Mouse (Mus musculus) gastrocnemius, postnatal 4 days (tissue): ENCODE data around the gene Ptpn23. TPM values are rescaled to one million over a fixed set of nuclear protein-coding genes. Genes with fewer than 3 reads are reported as not detected.
"Not testable (repeated sequence)": the region's sequence is repeated elsewhere in the genome, so short reads cannot be mapped to it uniquely, and the experiment has no call there.

Experiments used
- DNase-seq, 2 experiments: peaks; one replicate each; pipeline ENCODE4 v3.0.0; 2021 to 2022; ENCODE audit warnings: low spot score in 2 of 2, mixed read lengths in 2 of 2
- total RNA-seq, 2 experiments: library from RNA; stranded (reverse); gene quantifications; 2 replicates each; pipeline ENCODE4 v1.2.3; 2021

The Ptpn23 gene
- total RNA-seq, 2 experiments from 2014 or later: 29.5 to 34.0 TPM

GRCm38 (mm10) chr9:110388011-110388410, 20.0 kb downstream of the Ptpn23 start:
- DNase-seq: no peak

DNA sequence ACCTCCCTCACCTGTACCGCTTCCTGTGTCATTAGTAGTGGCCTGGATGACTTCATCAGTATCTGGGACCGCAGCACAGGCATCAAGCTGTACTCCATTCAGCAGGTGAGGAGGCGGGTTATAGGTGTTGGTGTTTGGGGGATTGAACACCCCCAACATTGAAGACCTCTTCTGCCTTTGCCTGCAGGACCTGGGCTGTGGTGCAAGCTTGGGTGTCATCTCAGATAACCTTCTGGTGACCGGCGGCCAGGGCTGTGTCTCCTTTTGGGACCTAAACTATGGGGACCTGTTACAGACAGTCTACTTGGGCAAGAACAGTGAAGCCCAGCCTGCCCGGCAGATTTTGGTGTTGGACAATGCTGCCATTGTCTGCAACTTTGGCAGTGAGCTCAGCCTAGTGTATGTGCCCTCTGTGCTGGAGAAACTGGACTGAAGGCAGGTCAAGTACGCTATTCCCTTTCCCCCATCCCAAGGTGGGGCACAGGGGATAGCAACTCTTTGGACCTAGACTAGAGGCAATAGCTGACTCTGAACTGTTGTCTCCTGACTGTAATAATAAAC, 23.6 kb downstream of the Ptpn23 start:
- DNase-seq: no peak

- no peak for DNase-seq
These were observed 26.7 kb downstream of the Ptpn23 start for GRCm38 (mm10) chr9:110381292-110381691.

- no peak for DNase-seq
These were observed 27.4 kb downstream of the Ptpn23 start for GRCm38 (mm10) chr9:110380662-110381061.

DNA sequence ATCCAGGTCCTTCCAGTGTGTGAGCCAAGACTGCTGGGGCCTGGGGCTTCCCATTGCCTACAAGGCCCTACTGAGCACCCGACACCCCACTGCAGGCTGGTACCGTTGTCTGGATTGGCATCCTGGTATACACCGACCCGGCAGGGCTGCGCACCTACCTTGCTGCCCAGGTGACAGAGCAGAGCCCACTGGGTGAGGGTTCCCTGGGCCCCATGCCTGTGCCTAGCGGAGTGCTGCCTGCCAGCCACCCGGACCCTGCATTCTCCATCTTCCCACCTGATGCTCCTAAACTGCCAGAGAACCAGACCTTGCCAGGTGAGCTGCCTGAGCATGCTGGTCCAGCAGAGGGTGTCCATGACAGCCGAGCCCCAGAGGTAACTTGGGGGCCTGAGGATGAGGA, 28.7 kb downstream of the Ptpn23 start:
- no peak for DNase-seq

- not testable (repeated sequence) for DNase-seq
These were observed 30.4 kb downstream of the Ptpn23 start for GRCm38 (mm10) chr9:110377655-110378054.

- no peak for DNase-seq
These were observed 32.3 kb downstream of the Ptpn23 start for GRCm38 (mm10) chr9:110375668-110376067.

DNA sequence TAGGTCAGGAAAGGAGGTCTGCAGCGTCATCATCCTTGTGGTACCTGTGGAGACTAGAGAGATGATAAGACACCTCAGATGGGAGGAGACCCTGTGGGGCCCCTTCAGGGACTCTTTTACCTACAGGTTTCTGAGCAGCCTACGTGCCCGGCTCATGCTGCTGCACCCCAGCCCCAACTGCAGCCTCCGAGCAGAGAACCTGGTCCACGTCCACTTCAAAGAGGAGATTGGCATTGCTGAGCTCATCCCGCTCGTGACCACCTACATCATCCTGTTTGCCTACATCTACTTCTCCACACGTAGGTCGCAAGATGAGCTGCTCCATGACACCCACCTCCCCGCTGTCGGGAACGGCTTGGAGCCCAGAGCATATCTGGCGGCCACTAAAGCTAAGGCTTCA, 34.1 kb downstream of the Ptpn23 start:
- no peak for DNase-seq

DNA sequence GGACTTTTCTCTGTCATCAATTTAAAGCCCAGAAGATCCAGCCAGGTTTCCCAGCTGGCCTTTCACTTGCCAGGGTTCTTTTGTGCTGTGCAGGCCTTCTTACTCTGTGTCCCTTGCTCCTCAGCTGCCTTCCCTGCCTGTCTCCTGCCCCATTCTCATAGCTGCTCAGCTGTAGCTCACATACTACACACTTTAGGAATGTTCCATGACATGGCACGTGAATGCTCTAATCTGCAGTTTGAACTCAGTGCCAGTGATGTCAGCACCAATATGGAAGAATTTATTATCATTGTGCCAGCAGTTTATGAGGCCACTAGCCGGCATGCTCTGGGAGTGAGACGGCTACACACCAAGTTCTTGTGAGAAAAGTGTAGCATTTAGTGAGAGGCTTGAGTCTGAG, 38.2 kb downstream of the Ptpn23 start:
- no peak for DNase-seq

- DNase-seq: no peak
These were observed 41.3 kb downstream of the Ptpn23 start for GRCm38 (mm10) chr9:110366746-110367145.

GRCm38 (mm10) chr9:110362337-110362736, 45.7 kb downstream of the Ptpn23 start:
- no peak for DNase-seq

GRCm38 (mm10) chr9:110361299-110361698, 46.7 kb downstream of the Ptpn23 start:
- DNase-seq: no peak

GRCm38 (mm10) chr9:110358341-110358740, 49.7 kb downstream of the Ptpn23 start:
- DNase-seq: no peak

GRCm38 (mm10) chr9:110351932-110352632, 55.9 kb downstream of the Ptpn23 start:
- DNase-seq: no peak

GRCm38 (mm10) chr9:110351350-110351749, 56.7 kb downstream of the Ptpn23 start:
- DNase-seq: no peak

DNA sequence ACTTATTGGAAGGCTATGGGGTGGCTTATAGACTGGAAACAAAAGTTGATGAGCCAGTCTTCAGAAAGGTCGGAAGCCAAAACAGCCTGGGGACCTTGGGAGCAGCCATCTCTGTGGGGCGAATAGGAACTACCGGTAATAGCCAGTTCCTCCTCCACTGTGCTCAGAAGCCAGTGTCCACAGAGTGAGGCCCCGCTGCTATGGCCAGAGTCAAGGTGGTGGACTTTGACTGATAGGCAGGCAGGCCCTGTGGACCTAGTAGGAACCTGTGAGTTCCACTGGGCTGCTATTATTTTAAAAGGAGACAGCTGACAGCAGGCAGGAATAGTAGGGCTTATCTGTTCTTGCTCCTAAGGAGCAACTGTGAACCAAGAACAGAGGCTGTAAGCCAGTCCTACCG, 57.4 kb downstream of the Ptpn23 start:
- no peak for DNase-seq

DNA sequence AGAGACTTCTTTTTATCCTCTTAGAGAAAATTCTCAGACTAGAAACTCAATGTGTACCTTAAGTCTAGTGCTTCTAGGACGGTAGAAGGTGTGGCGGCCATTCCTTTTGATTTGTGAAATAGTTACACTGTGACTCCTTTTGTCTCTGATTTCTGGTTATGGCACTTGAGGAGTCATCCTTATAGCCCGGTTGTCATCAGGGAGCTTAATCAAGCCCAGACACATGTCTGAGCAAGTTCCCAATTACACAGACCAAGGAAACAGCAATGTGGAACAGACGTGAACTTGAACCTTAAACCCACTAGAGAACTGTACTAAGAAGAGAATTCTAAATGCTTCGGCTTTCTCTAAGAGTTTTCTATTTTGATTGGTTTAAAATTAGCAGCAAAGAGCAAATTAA, 57.8 kb downstream of the Ptpn23 start:
- DNase-seq: no peak

- DNase-seq: no peak
These were observed 59.1 kb downstream of the Ptpn23 start for GRCm38 (mm10) chr9:110348899-110349298.

GRCm38 (mm10) chr9:110345057-110345739, 62.8 kb downstream of the Ptpn23 start:
- DNase-seq: no peak

- DNase-seq: no peak
These were observed 64.2 kb downstream of the Ptpn23 start for GRCm38 (mm10) chr9:110343805-110344204.

DNA sequence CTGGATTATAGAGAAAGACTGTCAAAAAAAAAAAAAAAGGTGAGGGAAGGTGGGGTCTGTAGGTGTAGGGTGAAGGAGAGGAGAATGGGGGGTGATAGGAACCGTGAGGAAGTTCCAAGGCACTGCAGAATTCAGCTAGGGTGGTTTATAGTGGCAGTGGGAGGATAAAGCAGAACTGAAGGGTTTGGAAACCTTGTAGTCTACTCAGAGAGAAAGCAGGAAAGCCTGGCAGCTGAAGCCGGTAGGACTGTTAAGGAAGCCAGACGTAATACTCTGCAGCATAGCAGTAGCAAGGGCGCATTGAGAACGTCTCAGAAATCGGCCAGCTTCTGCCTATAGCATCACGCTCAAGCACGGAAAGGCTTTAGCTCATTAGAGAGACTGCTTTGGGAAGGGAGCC, 66.0 kb downstream of the Ptpn23 start:
- DNase-seq: no peak

- DNase-seq: no peak
These were observed 67.8 kb downstream of the Ptpn23 start for GRCm38 (mm10) chr9:110340037-110340750.
